Mouse (Mus musculus): ENCODE data around the gene Zfp319. TPM values are rescaled to one million over a fixed set of nuclear protein-coding genes. Genes with fewer than 3 reads are reported as not detected.
A peak's percentile ranks its signal among the peaks of the same experiment; 100 is the strongest.

The Zfp319 gene
- polyA plus RNA-seq, 1 experiment from 2014 or later, result 19.1 TPM

DNA sequence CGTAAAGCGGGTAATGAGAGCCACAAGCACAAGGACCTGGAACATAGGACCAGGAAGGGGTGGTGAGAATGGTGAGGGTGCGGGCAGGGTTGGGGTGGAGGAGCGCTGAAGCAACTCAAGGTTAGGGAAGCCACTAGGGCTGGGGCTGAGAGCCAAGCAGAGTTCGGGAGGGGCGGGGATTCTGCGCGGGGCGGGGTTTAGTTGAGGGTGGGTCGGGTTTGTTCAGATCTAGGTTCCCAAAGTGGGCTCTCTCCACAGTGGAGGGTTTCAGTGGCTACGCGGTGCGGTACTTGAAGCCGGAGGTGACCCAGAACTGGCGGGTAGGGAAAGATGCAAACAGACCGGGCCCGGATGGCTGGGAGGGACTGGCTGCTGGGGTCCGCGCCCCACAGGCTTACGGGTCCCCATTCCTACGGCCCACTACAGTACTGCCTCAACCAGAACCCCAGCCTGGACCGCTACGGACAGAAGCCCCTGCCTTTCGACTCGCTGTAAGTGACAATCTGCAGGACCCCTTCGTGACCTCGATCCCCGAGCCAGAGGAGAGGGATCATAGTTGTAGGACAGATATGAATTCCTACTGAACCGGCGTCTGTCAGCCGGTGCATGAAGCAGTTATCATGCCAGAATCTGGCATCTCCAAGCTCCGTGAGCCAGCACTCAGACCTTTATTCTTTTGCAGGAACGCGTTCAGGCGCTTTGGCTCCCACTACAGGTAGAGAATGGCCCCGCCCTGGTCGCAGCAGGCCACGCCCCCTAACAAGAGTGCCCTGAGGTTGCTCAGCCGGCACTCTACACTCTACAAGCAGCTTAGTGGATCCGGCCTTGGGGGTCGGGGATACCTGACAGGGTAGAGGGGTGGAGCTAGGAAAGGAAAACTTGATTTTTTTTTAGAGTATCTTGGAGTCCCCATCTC lies 11.3 kb downstream of the Zfp319 start:
- 2% methylated on average over 41 of the region's 41 CpGs for WGBS
- no peaks in the 10 kb centered on the region for H3K27me3 ChIP-seq (replicated peaks)

GRCm38 (mm10) chr8:95315350-95315749 lies 16.4 kb downstream of the Zfp319 start:
- Histone ChIP-seq H3K9ac (no peak overlapping the region), H3K27ac (no peak overlapping the region), H3K36me3 (replicated peaks) (no peaks in the 10 kb centered on the region), H3K9me3 (no peaks in the 10 kb centered on the region), H3K4me2 (no peak overlapping the region), H3K4me3 (no peak overlapping the region), H3K27me3 (replicated peaks) (no peaks in the 10 kb centered on the region), H3K4me1 (peaks cover 10% of the 10 kb centered on the region)
- ATAC-seq (replicated peaks), result no peak
- WGBS, result 86% methylated on average over 1 of the region's 1 CpGs

More for the DNA sequence above, 11.3 kb downstream of the Zfp319 start:
- peak; percentile 74 for ATAC-seq (replicated peaks)
- no peaks in the 10 kb centered on the region for H3K9me3 ChIP-seq
- H3K27ac ChIP-seq, result 0 out of 2 replicates have a peak overlapping the region, but pooled peaks have one; percentile 23
- H3K36me3 ChIP-seq (replicated peaks), result peaks cover 4% of the 10 kb centered on the region; the same call in 1 of the 2 replicates
- peak overlapping the region; percentile 51 for H3K9ac ChIP-seq
- H3K4me3 ChIP-seq, result peak overlapping the region; percentile 41
- peak overlapping the region; percentile 84 for H3K4me2 ChIP-seq
- peaks cover 12% of the 10 kb centered on the region for H3K4me1 ChIP-seq

GRCm38 (mm10) chr8:95314707-95315106 lies 17.0 kb downstream of the Zfp319 start:
- Histone ChIP-seq H3K9ac (no peak overlapping the region), H3K4me3 (no peak overlapping the region), H3K36me3 (replicated peaks) (no peaks in the 10 kb centered on the region), H3K27ac (no peak overlapping the region), H3K9me3 (no peaks in the 10 kb centered on the region), H3K4me1 (peaks cover 8% of the 10 kb centered on the region), H3K27me3 (replicated peaks) (no peaks in the 10 kb centered on the region), H3K4me2 (no peak overlapping the region)
- no peak for ATAC-seq (replicated peaks)
- 78% methylated on average over 2 of the region's 2 CpGs for whole genome bisulfite sequencing

GRCm38 (mm10) chr8:95313857-95314256 lies 17.9 kb downstream of the Zfp319 start:
- H3K36me3 ChIP-seq (replicated peaks), result no peaks in the 10 kb centered on the region
- no peaks in the 10 kb centered on the region for H3K27me3 ChIP-seq (replicated peaks)
- peaks cover 8% of the 10 kb centered on the region for H3K4me1 ChIP-seq
- 91% methylated on average over 6 of the region's 6 CpGs for WGBS
- H3K27ac ChIP-seq, result no peak overlapping the region
- no peak overlapping the region for H3K4me2 ChIP-seq
- no peaks in the 10 kb centered on the region for H3K9me3 ChIP-seq
- ATAC-seq (replicated peaks), result no peak
- H3K4me3 ChIP-seq, result no peak overlapping the region
- H3K9ac ChIP-seq, result no peak overlapping the region

- Histone ChIP-seq H3K4me1 (peaks cover 8% of the 10 kb centered on the region), H3K9ac (no peak overlapping the region), H3K27ac (no peak overlapping the region), H3K27me3 (replicated peaks) (no peaks in the 10 kb centered on the region), H3K9me3 (no peaks in the 10 kb centered on the region), H3K36me3 (replicated peaks) (no peaks in the 10 kb centered on the region), H3K4me2 (no peak overlapping the region), H3K4me3 (no peak overlapping the region)
- 72% methylated on average over 18 of the region's 18 CpGs for WGBS
- ATAC-seq (replicated peaks), result no peak
Observed at GRCm38 (mm10) chr8:95312836-95313235, 18.9 kb downstream of the Zfp319 start.

DNA sequence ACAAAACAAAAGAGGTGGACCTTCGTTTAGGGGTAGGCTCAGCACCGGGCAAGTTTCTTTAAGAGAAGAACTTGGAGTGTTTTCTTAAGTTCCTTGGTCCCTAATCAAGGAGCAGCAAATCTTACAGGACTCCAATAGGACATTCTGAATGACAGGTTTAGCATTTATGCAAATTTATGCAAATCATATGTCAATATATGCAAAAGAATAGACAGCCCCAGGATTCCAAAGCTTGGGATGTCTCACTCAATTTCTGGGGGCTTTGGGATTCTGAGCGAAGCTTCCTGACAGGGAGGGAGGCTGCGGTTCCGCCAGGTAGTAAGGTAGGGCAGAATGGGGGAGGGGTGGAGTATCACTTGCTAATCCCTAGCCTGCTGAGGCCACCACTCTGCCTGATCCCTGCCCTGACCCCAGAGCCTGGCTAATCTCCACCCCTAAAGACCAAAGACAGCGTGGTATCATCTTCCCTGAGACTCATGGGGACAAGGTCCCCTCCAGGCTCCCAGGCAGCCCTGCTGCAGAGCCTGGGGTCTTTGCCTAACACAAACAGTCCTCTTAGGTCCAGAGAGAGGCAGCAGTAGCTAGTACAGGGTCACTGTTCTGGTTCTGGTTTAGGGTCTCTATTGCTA lies 21.3 kb downstream of the Zfp319 start, which contains the start of gene Tepp:
Gene Tepp (plus strand): TSS at position 225 of the 629 bp plus-strand sequence.
- Histone ChIP-seq H3K27ac (0 out of 2 replicates have a peak within 1 kb of the TSS, but pooled peaks have one; percentile 28), H3K9ac (no peak within 1 kb of the TSS)

DNA sequence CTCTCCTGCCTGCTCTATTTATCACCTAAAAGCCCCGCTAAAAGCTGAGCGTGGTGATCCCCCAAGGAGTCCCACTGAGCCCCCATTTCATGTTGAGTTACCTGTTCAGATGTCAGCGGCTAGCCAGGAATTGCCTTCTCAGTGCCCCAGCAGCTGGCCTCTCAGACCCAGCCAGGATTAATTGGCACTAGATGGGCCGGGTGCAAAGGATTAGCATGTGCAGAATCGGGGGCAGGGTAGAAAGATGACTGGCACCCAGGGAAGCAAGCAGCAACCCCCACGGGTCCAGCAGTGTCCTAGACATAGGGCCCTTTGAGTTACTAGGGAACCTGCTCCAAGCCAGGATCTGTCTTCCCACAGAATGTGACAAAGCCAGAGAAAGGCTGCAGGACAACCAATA lies 25.3 kb downstream of the Zfp319 start, which contains the start of gene Cngb1:
Gene Cngb1 (minus strand): TSS at position 155 of the 400 bp plus-strand sequence.
- no peak within 1 kb of the TSS for H3K4me3 ChIP-seq
- H3K36me3 ChIP-seq (replicated peaks), result no peaks in the 10 kb centered on the region
- WGBS, result 37% methylated on average over 6 of the region's 6 CpGs
- H3K4me2 ChIP-seq, result no peak within 1 kb of the TSS
- H3K27me3 ChIP-seq (replicated peaks), result no peaks in the 10 kb centered on the region
- no peak within 1 kb of the TSS for H3K27ac ChIP-seq
- no peaks in the 10 kb centered on the region for H3K9me3 ChIP-seq
- H3K9ac ChIP-seq, result no peak within 1 kb of the TSS
- peaks cover 8% of the 10 kb centered on the region for H3K4me1 ChIP-seq
- no peak for ATAC-seq (replicated peaks)

More for the DNA sequence above, 21.3 kb downstream of the Zfp319 start, which contains the start of gene Tepp:
- no peaks in the 10 kb centered on the region for H3K27me3 ChIP-seq (replicated peaks)
- peak; percentile 50; the same call in 1 of the 2 replicates for ATAC-seq (replicated peaks)
- H3K36me3 ChIP-seq (replicated peaks), result no peaks in the 10 kb centered on the region
- 17% methylated on average over 6 of the region's 6 CpGs for WGBS
- H3K4me2 ChIP-seq, result no peak within 1 kb of the TSS
- no peak within 1 kb of the TSS for H3K4me3 ChIP-seq
- H3K9me3 ChIP-seq, result no peaks in the 10 kb centered on the region
- H3K4me1 ChIP-seq, result peaks cover 8% of the 10 kb centered on the region

GRCm38 (mm10) chr8:95305526-95305925 lies 26.2 kb downstream of the Zfp319 start:
- H3K36me3 ChIP-seq (replicated peaks), result no peaks in the 10 kb centered on the region
- no peak for ATAC-seq (replicated peaks)
- H3K4me3 ChIP-seq, result no peak overlapping the region
- H3K4me2 ChIP-seq, result no peak overlapping the region
- H3K27me3 ChIP-seq (replicated peaks), result no peaks in the 10 kb centered on the region
- H3K9ac ChIP-seq, result no peak overlapping the region
- no peak overlapping the region for H3K27ac ChIP-seq
- 79% methylated on average over 4 of the region's 4 CpGs for WGBS
- no peaks in the 10 kb centered on the region for H3K9me3 ChIP-seq
- H3K4me1 ChIP-seq, result peaks cover 3% of the 10 kb centered on the region

- H3K4me2 ChIP-seq, result no peak overlapping the region
- no peaks in the 10 kb centered on the region for H3K27me3 ChIP-seq (replicated peaks)
- no peak overlapping the region for H3K4me3 ChIP-seq
- ATAC-seq (replicated peaks), result no peak
- WGBS, result 27% methylated on average over 5 of the region's 5 CpGs
- H3K36me3 ChIP-seq (replicated peaks), result no peaks in the 10 kb centered on the region
- no peaks in the 10 kb centered on the region for H3K9me3 ChIP-seq
- H3K9ac ChIP-seq, result no peak overlapping the region
- no peaks in the 10 kb centered on the region for H3K4me1 ChIP-seq
- no peak overlapping the region for H3K27ac ChIP-seq
Observed at GRCm38 (mm10) chr8:95302410-95302809, 29.3 kb downstream of the Zfp319 start.

DNA sequence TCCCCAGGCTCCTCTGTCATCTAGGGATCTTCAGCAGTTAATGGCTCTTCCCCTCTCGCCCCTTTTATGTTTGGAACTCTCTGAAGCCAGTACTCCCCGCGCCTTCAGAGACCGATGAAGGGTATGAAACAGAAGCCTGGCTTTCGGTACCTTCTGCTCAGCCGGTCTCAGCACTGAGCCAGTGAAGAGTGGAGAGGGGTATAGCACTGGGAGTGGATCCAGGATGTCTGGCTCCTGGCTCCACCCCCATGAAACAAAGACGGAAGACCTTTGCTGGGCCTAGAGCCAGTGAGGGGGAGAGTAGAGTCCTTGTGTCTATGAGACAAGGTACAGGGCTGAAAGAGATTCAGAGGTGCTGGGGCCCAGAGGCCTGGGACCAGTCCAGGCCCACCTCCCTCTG lies 37.9 kb downstream of the Zfp319 start:
- Histone ChIP-seq H3K4me1 (no peaks in the 10 kb centered on the region), H3K9ac (no peak overlapping the region), H3K4me3 (no peak overlapping the region), H3K27me3 (replicated peaks) (no peaks in the 10 kb centered on the region), H3K36me3 (replicated peaks) (no peaks in the 10 kb centered on the region), H3K9me3 (no peaks in the 10 kb centered on the region), H3K4me2 (no peak overlapping the region), H3K27ac (no peak overlapping the region)
- ATAC-seq (replicated peaks), result no peak
- 72% methylated on average over 7 of the region's 7 CpGs for WGBS

DNA sequence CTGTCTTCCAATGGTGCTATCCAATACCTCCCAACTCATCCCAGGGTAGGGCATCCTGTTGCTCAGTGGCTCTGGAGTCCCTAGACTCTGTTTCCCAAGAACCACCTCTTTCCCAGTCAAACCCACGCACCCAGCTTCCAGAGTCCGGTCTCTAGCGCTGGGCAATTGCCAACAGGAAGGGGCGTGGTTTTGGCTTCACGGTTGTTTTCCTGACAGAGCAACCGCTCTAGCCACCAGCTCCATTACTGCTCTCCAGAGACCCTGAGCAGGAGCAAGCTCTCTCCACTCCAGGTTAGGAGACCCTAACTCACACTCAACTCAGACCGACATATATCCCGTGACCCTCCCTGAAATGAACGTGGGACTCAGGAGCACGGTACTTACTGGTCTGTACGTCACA lies 38.6 kb downstream of the Zfp319 start:
- WGBS, result 83% methylated on average over 11 of the region's 11 CpGs
- Histone ChIP-seq H3K27ac (no peak overlapping the region), H3K4me1 (no peaks in the 10 kb centered on the region), H3K4me2 (no peak overlapping the region), H3K27me3 (replicated peaks) (no peaks in the 10 kb centered on the region), H3K36me3 (replicated peaks) (no peaks in the 10 kb centered on the region), H3K9me3 (no peaks in the 10 kb centered on the region), H3K9ac (no peak overlapping the region), H3K4me3 (no peak overlapping the region)
- no peak for ATAC-seq (replicated peaks)

GRCm38 (mm10) chr8:95289066-95289650 lies 42.6 kb downstream of the Zfp319 start:
- Histone ChIP-seq H3K9me3 (no peaks in the 10 kb centered on the region), H3K27ac (no peak overlapping the region), H3K27me3 (replicated peaks) (no peaks in the 10 kb centered on the region), H3K4me3 (no peak overlapping the region), H3K4me2 (no peak overlapping the region), H3K9ac (no peak overlapping the region), H3K4me1 (no peaks in the 10 kb centered on the region), H3K36me3 (replicated peaks) (no peaks in the 10 kb centered on the region)
- WGBS, result 82% methylated on average over 6 of the region's 6 CpGs
- no peak for ATAC-seq (replicated peaks)

All from midbrain, embryonic 15.5 days (tissue).